Mouse (Mus musculus): ENCODE measurements around the gene Olfr43.

Gene Olfr43

DNA sequence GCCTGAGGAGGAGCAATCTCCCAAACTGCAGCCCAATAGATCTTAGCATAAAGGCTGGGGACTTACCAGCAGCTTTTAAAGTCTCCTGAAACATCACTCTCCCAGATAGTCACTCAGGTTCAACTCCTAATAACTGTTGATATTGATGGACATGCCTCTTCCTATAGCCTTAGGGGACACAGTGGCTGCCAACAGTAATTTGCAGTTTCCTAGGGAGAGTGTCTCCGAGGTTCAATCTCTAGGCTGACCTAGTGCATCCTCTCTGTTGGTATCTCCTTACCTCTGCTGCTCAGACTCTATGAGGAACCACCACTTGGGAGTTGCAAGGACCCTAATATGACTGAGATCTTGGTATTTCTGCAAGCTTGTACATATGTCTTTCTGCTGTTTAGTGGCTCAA is at the start of gene Olfr43:
Gene Olfr43 (minus strand): TSS at position 101 of the 400 bp plus-strand sequence.
- DNase-seq (ENCODE audit: low spot score in 2 of 2), result no peak

DNA sequence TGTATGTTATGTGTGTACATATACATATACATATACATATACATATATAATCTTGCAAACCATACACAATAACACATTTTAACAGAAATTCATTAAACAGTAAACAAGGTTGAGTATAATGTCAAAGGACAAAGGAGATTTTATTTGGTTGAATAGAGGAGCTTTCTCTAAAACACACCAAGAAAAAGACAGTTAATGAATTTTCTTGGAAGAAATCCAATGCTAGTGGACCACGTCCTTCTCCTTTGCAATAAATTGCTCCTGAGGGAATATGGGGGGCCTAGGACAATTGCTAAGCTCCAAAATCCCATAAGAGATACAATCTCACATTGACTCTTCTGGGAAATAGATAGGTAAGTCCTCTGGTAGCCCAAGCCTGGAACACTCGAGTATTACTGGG is 48.3 kb upstream of the Olfr43 start, which contains the start of gene Olfr406:
Gene Olfr406 (plus strand): TSS at position 301 of the 400 bp plus-strand sequence.
- no peak for DNase-seq (ENCODE audit: low spot score in 2 of 2)

DNA sequence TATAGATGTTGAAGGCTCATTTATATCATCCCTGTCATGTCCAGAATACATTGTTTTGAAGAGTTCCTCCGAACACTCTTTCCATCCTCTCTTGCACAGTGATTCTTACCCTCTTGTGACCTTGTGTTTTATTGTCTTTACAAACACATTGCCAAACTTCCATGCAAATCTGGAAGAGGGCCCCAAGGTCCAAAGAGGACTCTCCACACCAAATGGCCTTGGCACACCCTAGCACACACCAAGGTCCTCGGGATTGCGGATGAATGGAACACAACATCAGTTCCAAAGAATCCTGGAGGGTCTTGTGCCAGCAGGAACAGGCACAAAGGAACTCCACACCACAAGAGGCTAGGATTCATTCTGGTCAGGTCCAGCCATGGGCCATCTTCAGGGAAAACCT is 30.0 kb upstream of the Olfr43 start:
- DNase-seq (ENCODE audit: low spot score in 2 of 2), result no peak

DNA sequence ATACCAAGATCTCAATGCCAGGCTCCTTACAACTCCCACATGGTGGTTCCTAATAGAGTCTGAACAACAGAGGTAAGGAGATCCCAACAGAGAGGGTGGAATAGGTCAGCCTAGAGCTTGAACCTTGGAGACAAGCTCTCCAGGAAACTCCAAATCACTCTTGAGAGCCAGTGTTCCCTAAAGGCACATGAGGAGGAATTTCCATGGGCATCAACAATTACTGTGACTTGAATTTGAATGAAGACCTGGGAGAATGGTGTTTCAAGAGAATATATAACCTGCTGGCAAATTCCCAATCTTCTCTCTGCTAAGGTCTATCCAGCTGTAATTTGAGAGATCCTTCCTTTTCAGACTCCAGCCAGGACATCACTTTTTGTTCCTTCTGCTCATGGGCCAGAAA is 25.2 kb downstream of the Olfr43 start, which contains the start of gene Olfr403:
Gene Olfr403 (plus strand): TSS at position 301 of the 400 bp plus-strand sequence.
- DNase-seq (ENCODE audit: low spot score in 2 of 2), result no peak

- DNase-seq (ENCODE audit: low spot score in 2 of 2), result no peak
Observed at GRCm38 (mm10) chr11:74183745-74184144, 27.4 kb downstream of the Olfr43 start.

DNA sequence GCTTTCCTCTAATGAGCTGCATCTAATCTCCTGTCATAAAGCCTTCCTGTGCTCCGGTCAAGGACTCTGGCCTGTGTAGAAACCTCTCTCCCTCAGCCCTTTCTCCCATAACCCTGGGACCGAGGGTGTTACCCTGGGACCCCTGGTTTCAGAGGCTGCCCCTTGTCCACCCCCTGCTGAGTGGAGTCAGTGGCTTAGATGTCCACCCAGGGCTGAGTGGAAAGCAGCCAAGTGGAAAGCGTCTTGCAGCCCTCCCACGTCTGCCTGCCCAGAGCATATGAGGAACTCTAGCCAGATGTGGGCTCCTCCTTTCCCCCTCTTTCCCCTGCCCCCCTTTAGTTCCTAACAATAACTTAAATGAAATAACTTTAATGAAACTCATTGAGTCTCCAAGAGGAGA is 28.0 kb downstream of the Olfr43 start:
- DNase-seq (ENCODE audit: low spot score in 2 of 2), result no peak

DNA sequence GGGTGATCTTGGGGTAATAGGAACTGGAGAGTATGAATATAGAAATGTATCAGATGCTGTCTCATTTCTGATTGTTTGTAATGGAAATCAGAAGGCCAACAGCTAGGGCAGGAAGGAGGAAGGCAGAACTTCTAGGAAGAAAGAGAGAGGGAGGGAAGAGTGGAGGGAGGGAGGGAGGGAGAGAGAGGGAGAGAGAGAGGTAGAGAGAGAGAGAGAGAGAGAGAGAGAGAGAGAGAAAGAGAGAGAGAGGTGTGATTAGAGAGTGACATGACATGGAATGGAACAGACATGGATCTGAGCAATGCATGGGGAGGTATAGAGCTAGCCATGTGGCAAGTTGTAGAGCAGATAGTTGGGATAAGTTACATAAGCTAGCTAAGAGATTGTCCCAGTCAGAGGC is 42.4 kb downstream of the Olfr43 start:
- no peak for DNase-seq (ENCODE audit: low spot score in 2 of 2)
